Mouse (Mus musculus): Measurements from ENCODE around the gene Clk2. TPM values are rescaled to one million over a fixed set of nuclear protein-coding genes. Genes with fewer than 3 reads are reported as not detected.
A peak's percentile ranks its signal among the peaks of the same experiment; 100 is the strongest.
"Not testable (repeated sequence)": the region's sequence is repeated elsewhere in the genome, so short reads cannot be mapped to it uniquely, and the experiment has no call there.

Gene Clk2
- polyA plus RNA-seq, 1 experiment: 27.7 TPM

- Histone ChIP-seq H3K27ac (ENCODE audit: insufficient read depth, low read depth, low read length) (no peak overlapping the region), H3K4me3 (ENCODE audit: low read depth, low read length) (no peak overlapping the region), H3K36me3 (ENCODE audit: control insufficient read depth, insufficient read depth, low read length) (peaks cover 46% of the 10 kb centered on the region), H3K27me3 (ENCODE audit: control insufficient read depth, insufficient read depth, low read length) (no peaks in the 10 kb centered on the region), H3K4me1 (ENCODE audit: control insufficient read depth, insufficient read depth, insufficient read length, low read length) (peaks cover 3% of the 10 kb centered on the region; the same call in 1 of the 2 replicates)
- TF ChIP-seq POLR2A (IDR thresholded peaks at IDR 0.05; ENCODE audit: low read depth, low read length) (no peak), CTCF (IDR thresholded peaks at IDR 0.05; ENCODE audit: extremely low read depth, insufficient read length, insufficient replicate concordance, low read depth, low read length) (no peak)
- 59% methylated on average over 7 of the region's 7 CpGs for WGBS
Measured at GRCm38 (mm10) chr3:89210731-89211130, 46.1 kb downstream of the Clk2 start.

GRCm38 (mm10) chr3:89213803-89214530, 49.4 kb downstream of the Clk2 start:
- Histone ChIP-seq H3K27ac (ENCODE audit: insufficient read depth, low read depth, low read length) (peak overlapping the region; percentile 73), H3K4me3 (ENCODE audit: low read depth, low read length) (peak overlapping the region; percentile 72), H3K36me3 (ENCODE audit: control insufficient read depth, insufficient read depth, low read length) (peaks cover 15% of the 10 kb centered on the region), H3K27me3 (ENCODE audit: control insufficient read depth, insufficient read depth, low read length) (no peaks in the 10 kb centered on the region), H3K4me1 (ENCODE audit: control insufficient read depth, insufficient read depth, insufficient read length, low read length) (peaks cover 3% of the 10 kb centered on the region; the same call in 1 of the 2 replicates)
- TF ChIP-seq POLR2A (IDR thresholded peaks at IDR 0.05; ENCODE audit: low read depth, low read length) (peak; percentile 54; the same call in 1 of the 2 replicates), CTCF (IDR thresholded peaks at IDR 0.05; ENCODE audit: extremely low read depth, insufficient read length, insufficient replicate concordance, low read depth, low read length) (no peak)
- WGBS: under 1% methylated on average over 69 of the region's 69 CpGs

GRCm38 (mm10) chr3:89214681-89215411, 50.3 kb downstream of the Clk2 start, which contains the start of gene Thbs3:
Thbs3 (plus strand) TSS chr3:89215180.
- Histone ChIP-seq H3K27me3 (ENCODE audit: control insufficient read depth, insufficient read depth, low read length) (no peaks in the 10 kb centered on the region), H3K4me1 (ENCODE audit: control insufficient read depth, insufficient read depth, insufficient read length, low read length) (peaks cover 3% of the 10 kb centered on the region; the same call in 1 of the 2 replicates), H3K27ac (ENCODE audit: insufficient read depth, low read depth, low read length) (peak within 1 kb of the TSS; percentile 73), H3K4me3 (ENCODE audit: low read depth, low read length) (peak within 1 kb of the TSS; percentile 72), H3K36me3 (ENCODE audit: control insufficient read depth, insufficient read depth, low read length) (peaks cover 7% of the 10 kb centered on the region)
- WGBS: 7% methylated on average over 19 of the region's 19 CpGs
- no peak for TF ChIP-seq CTCF (IDR thresholded peaks at IDR 0.05; ENCODE audit: extremely low read depth, insufficient read length, insufficient replicate concordance, low read depth, low read length)
- TF ChIP-seq POLR2A (IDR thresholded peaks at IDR 0.05; ENCODE audit: low read depth, low read length): no peak

- Histone ChIP-seq H3K4me3 (ENCODE audit: low read depth, low read length) (peak overlapping the region; percentile 33), H3K4me1 (ENCODE audit: control insufficient read depth, insufficient read depth, insufficient read length, low read length) (peaks cover 3% of the 10 kb centered on the region; the same call in 1 of the 2 replicates), H3K27ac (ENCODE audit: insufficient read depth, low read depth, low read length) (no peak overlapping the region), H3K36me3 (ENCODE audit: control insufficient read depth, insufficient read depth, low read length) (no peaks in the 10 kb centered on the region), H3K27me3 (ENCODE audit: control insufficient read depth, insufficient read depth, low read length) (no peaks in the 10 kb centered on the region)
- WGBS: 0% methylated on average over 6 of the region's 6 CpGs
- TF ChIP-seq CTCF (IDR thresholded peaks at IDR 0.05; ENCODE audit: extremely low read depth, insufficient read length, insufficient replicate concordance, low read depth, low read length): peak; percentile 85; the same call in 1 of the 2 replicates
- TF ChIP-seq POLR2A (IDR thresholded peaks at IDR 0.05; ENCODE audit: low read depth, low read length): no peak
Measured at GRCm38 (mm10) chr3:89215853-89216252, 51.3 kb downstream of the Clk2 start.

GRCm38 (mm10) chr3:89216407-89216806, 51.8 kb downstream of the Clk2 start:
- not testable (repeated sequence) for H3K27ac ChIP-seq (ENCODE audit: insufficient read depth, low read depth, low read length); H3K36me3 ChIP-seq (ENCODE audit: control insufficient read depth, insufficient read depth, low read length); H3K4me1 ChIP-seq (ENCODE audit: control insufficient read depth, insufficient read depth, insufficient read length, low read length); H3K27me3 ChIP-seq (ENCODE audit: control insufficient read depth, insufficient read depth, low read length); H3K4me3 ChIP-seq (ENCODE audit: low read depth, low read length)
- 73% methylated on average over 7 of the region's 7 CpGs for WGBS

GRCm38 (mm10) chr3:89218271-89218670, 53.7 kb downstream of the Clk2 start:
- H3K36me3 ChIP-seq (ENCODE audit: control insufficient read depth, insufficient read depth, low read length): no peaks in the 10 kb centered on the region
- no peaks in the 10 kb centered on the region for H3K27me3 ChIP-seq (ENCODE audit: control insufficient read depth, insufficient read depth, low read length)
- no peaks in the 10 kb centered on the region for H3K4me1 ChIP-seq (ENCODE audit: control insufficient read depth, insufficient read depth, insufficient read length, low read length)
- TF ChIP-seq POLR2A (IDR thresholded peaks at IDR 0.05; ENCODE audit: low read depth, low read length) (no peak), CTCF (IDR thresholded peaks at IDR 0.05; ENCODE audit: extremely low read depth, insufficient read length, insufficient replicate concordance, low read depth, low read length) (no peak)
- no peak overlapping the region for H3K4me3 ChIP-seq (ENCODE audit: low read depth, low read length)
- no peak overlapping the region for H3K27ac ChIP-seq (ENCODE audit: insufficient read depth, low read depth, low read length)
- 82% methylated on average over 1 of the region's 1 CpGs for WGBS

GRCm38 (mm10) chr3:89219546-89219945, 55.0 kb downstream of the Clk2 start:
- H3K4me1 ChIP-seq (ENCODE audit: control insufficient read depth, insufficient read depth, insufficient read length, low read length): no peaks in the 10 kb centered on the region
- H3K36me3 ChIP-seq (ENCODE audit: control insufficient read depth, insufficient read depth, low read length): no peaks in the 10 kb centered on the region

More at GRCm38 (mm10) chr3:89219546-89219945, 55.0 kb downstream of the Clk2 start:
- no peak for TF ChIP-seq POLR2A (IDR thresholded peaks at IDR 0.05; ENCODE audit: low read depth, low read length)
- no peak overlapping the region for H3K4me3 ChIP-seq (ENCODE audit: low read depth, low read length)
- no peak overlapping the region for H3K27ac ChIP-seq (ENCODE audit: insufficient read depth, low read depth, low read length)
- WGBS: 56% methylated on average over 8 of the region's 8 CpGs
- no peaks in the 10 kb centered on the region for H3K27me3 ChIP-seq (ENCODE audit: control insufficient read depth, insufficient read depth, low read length)
